Mouse (Mus musculus): Measurements from ENCODE around the gene Nanos1. TPM values are rescaled to one million over a fixed set of nuclear protein-coding genes. Genes with fewer than 3 reads are reported as not detected.

Gene Nanos1
- polyA plus RNA-seq, 1 experiment, result 0.38 TPM

GRCm38 (mm10) chr19:60797415-60797814, 41.6 kb downstream of the Nanos1 start:
- no peak overlapping the region for H3ac ChIP-seq (ENCODE audit: control insufficient read depth, insufficient read length)
- H3K36me3 ChIP-seq (ENCODE audit: control insufficient read depth, insufficient read depth), result no peaks in the 10 kb centered on the region
- no peak overlapping the region for H3K4me2 ChIP-seq (ENCODE audit: low read depth)
- H3K27me3 ChIP-seq (ENCODE audit: control insufficient read depth, insufficient read depth, insufficient read length), result no peaks in the 10 kb centered on the region
- H3K4me3 ChIP-seq, result no peak overlapping the region
- H3K79me2 ChIP-seq (ENCODE audit: control insufficient read depth, insufficient read depth), result no peaks in the 10 kb centered on the region
- TF ChIP-seq MAX (IDR thresholded peaks at IDR 0.05; ENCODE audit: low read depth), result no peak
- TF ChIP-seq TCF3 (IDR thresholded peaks at IDR 0.05; ENCODE audit: insufficient read length, low read depth), result no peak
- no peak for TF ChIP-seq POLR2A (IDR thresholded peaks at IDR 0.05; ENCODE audit: insufficient read length, low read depth)
- no peak for TF ChIP-seq MYOG (IDR thresholded peaks at IDR 0.05; ENCODE audit: control insufficient read depth in 1 of 3, insufficient read depth in 1 of 3, insufficient read length in 2 of 3, low read depth in 2 of 3)
- TF ChIP-seq SRF (IDR thresholded peaks at IDR 0.05; ENCODE audit: control insufficient read depth, insufficient read length, low read depth), result no peak
- no peak for TF ChIP-seq E2F4 (IDR thresholded peaks at IDR 0.05; ENCODE audit: insufficient read depth)

GRCm38 (mm10) chr19:60799867-60800569, 44.2 kb downstream of the Nanos1 start:
- Histone ChIP-seq H3K79me2 (ENCODE audit: control insufficient read depth, insufficient read depth) (no peaks in the 10 kb centered on the region), H3K27me3 (ENCODE audit: control insufficient read depth, insufficient read depth, insufficient read length) (peaks cover 5% of the 10 kb centered on the region), H3K36me3 (ENCODE audit: control insufficient read depth, insufficient read depth) (no peaks in the 10 kb centered on the region), H3ac (ENCODE audit: control insufficient read depth, insufficient read length) (no peak overlapping the region), H3K4me2 (ENCODE audit: low read depth) (no peak overlapping the region), H3K4me3 (no peak overlapping the region)
- TF ChIP-seq POLR2AphosphoS2 (IDR thresholded peaks at IDR 0.05; ENCODE audit: insufficient read length, low read depth) (no peak), MAX (IDR thresholded peaks at IDR 0.05; ENCODE audit: low read depth) (no peak), TCF3 (IDR thresholded peaks at IDR 0.05; ENCODE audit: insufficient read length, low read depth) (no peak), SRF (IDR thresholded peaks at IDR 0.05; ENCODE audit: control insufficient read depth, insufficient read length, low read depth) (no peak)

DNA sequence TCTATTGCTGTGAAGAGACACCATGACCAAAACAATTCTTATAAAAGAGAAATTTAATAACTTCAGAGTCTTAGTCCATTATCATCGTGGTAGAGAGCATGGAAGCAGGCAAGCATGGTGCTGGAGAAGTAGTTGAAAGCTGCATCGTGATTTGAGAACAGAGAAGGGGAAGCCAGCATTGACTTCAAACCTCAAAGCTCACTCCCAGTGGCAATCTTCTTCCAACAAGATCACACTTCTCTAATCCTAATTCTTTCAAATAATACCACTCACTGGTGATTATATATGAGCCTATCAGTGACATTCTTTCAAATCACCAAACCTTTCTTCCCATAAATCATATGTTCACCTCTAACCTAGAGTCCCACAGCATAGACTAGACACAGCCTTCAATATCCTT, 49.1 kb downstream of the Nanos1 start:
- no peak for TF ChIP-seq REST (IDR thresholded peaks at IDR 0.05; ENCODE audit: insufficient read depth, insufficient read length)
- no peak overlapping the region for H3ac ChIP-seq (ENCODE audit: control insufficient read depth, insufficient read length)
- no peaks in the 10 kb centered on the region for H3K36me3 ChIP-seq (ENCODE audit: control insufficient read depth, insufficient read depth)
- H3K79me2 ChIP-seq (ENCODE audit: control insufficient read depth, insufficient read depth), result no peaks in the 10 kb centered on the region
- no peak overlapping the region for H3K4me3 ChIP-seq
- no peak overlapping the region for H3K4me2 ChIP-seq (ENCODE audit: low read depth)
- peaks cover 5% of the 10 kb centered on the region for H3K27me3 ChIP-seq (ENCODE audit: control insufficient read depth, insufficient read depth, insufficient read length)

Other genes starting within 250 kb of the Nanos1 start
- gene Cacul1, start 175.0 kb upstream of the Nanos1 start, polyA plus RNA-seq (2012; fragmentation: generic; extraction: Trizol), result 8.8 TPM
- gene Eif3a, start 34.7 kb downstream of the Nanos1 start, polyA plus RNA-seq (2012; fragmentation: generic; extraction: Trizol), result 67.9 TPM
- gene Fam45a, start 55.6 kb downstream of the Nanos1 start, polyA plus RNA-seq (2012; fragmentation: generic; extraction: Trizol), result 13.4 TPM
- gene Sfxn4, start 105.5 kb downstream of the Nanos1 start, polyA plus RNA-seq (2012; fragmentation: generic; extraction: Trizol), result 2.7 TPM
- gene Prdx3, start 118.6 kb downstream of the Nanos1 start, polyA plus RNA-seq (2012; fragmentation: generic; extraction: Trizol), result 105 TPM
- 4.0 TPM for gene Grk5, start 133.8 kb downstream of the Nanos1 start, polyA plus RNA-seq (2012; fragmentation: generic; extraction: Trizol)